Mouse (Mus musculus) stomach, embryonic 15.5 days (tissue): ENCODE data around the gene Ipo8. TPM values are rescaled to one million over a fixed set of nuclear protein-coding genes. Genes with fewer than 3 reads are reported as not detected.

Experiments used
- ATAC-seq: fragments of 200-750 bp; cut with Nextera tagmentation; 2 replicates; pipeline ENCODE4 v1.8.0; 2017; ENCODE audit warnings: low read depth, moderate number of reproducible peaks, moderate TSS enrichment; ENCODE audit not compliant: insufficient read depth, low FRiP score
- H3K27ac ChIP-seq: fragments of 300-500 bp; sonication (generic); 2 replicates; pipeline ENCODE4 v1.5.1; 2015; ENCODE audit warnings: mild to moderate bottlenecking, inconsistent platforms
- H3K27me3 ChIP-seq: fragments of 300-500 bp; sonication (generic); replicated peaks from 2 replicates; pipeline ENCODE4 v1.6.1; 2015; ENCODE audit warnings: inconsistent platforms
- H3K36me3 ChIP-seq: fragments of 300-500 bp; sonication (generic); 2 replicates; pipeline ENCODE4 v1.6.1; 2015; ENCODE audit warnings: inconsistent platforms
- H3K4me1 ChIP-seq: fragments of 300-500 bp; sonication (generic); 2 replicates; pipeline ENCODE4 v1.6.1; 2015; ENCODE audit warnings: inconsistent platforms
- H3K4me2 ChIP-seq: fragments of 300-500 bp; sonication (generic); 2 replicates; pipeline ENCODE4 v1.6.1; 2015; ENCODE audit warnings: mild to moderate bottlenecking, inconsistent platforms
- H3K4me3 ChIP-seq: fragments of 300-500 bp; sonication (generic); replicated peaks from 2 replicates; pipeline ENCODE4 v1.5.1; 2015; ENCODE audit warnings: inconsistent platforms
- H3K9ac ChIP-seq: fragments of 300-500 bp; sonication (generic); 2 replicates; pipeline ENCODE4 v1.6.1; 2015; ENCODE audit warnings: inconsistent platforms
- H3K9me3 ChIP-seq: fragments of 300-500 bp; sonication (generic); 2 replicates; pipeline ENCODE4 v1.6.1; 2016; ENCODE audit warnings: inconsistent platforms
- WGBS: fragments of 180-500 bp; shearing (Covaris S2); methylation state at CpG from one replicate; pipeline ENCODE4 v1.1.7; 2015; 5-methylcytosine and 5-hydroxymethylcytosine counted together
- polyA plus RNA-seq: library from polyadenylated mRNA; unstranded; fragments of >200 nt; fragmentation: Nextera tagmentation; extraction: Ambion mirVana; gene quantifications from 2 replicates; pipeline ENCODE4 v1.2.1, GENCODE M21; 2015

Gene Ipo8
- polyA plus RNA-seq, 1 experiment from 2014 or later = 21.1 TPM

DNA sequence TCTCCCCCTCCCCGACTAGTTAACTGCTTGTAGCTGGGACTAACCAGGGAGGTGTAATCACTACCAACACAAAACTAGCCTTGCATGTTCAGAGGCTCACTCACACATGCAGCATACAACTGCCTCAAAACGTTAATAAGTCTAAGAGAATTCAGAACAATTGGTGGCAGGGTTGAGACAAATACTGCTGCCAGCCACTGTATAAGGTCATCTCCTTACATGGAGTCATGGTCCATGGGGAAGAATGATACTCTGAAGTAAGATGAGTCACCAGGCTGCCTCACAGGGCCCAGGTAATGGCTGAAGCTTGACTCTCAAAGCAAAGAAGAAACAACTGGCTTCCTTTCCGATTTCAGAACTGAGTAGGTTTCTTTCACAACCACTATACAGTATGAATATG lies 81.1 kb downstream of the Ipo8 start:
- H3K4me3 ChIP-seq = no peak overlapping the region
- H3K9ac ChIP-seq = no peak overlapping the region
- 73% methylated on average over 3 of the region's 3 CpGs for WGBS
- no peaks in the 10 kb centered on the region for H3K9me3 ChIP-seq
- H3K4me2 ChIP-seq = no peak overlapping the region
- no peaks in the 10 kb centered on the region for H3K27me3 ChIP-seq
- H3K4me1 ChIP-seq = no peaks in the 10 kb centered on the region
- no peaks in the 10 kb centered on the region for H3K36me3 ChIP-seq
- ATAC-seq = no peak
- H3K27ac ChIP-seq = no peak overlapping the region

DNA sequence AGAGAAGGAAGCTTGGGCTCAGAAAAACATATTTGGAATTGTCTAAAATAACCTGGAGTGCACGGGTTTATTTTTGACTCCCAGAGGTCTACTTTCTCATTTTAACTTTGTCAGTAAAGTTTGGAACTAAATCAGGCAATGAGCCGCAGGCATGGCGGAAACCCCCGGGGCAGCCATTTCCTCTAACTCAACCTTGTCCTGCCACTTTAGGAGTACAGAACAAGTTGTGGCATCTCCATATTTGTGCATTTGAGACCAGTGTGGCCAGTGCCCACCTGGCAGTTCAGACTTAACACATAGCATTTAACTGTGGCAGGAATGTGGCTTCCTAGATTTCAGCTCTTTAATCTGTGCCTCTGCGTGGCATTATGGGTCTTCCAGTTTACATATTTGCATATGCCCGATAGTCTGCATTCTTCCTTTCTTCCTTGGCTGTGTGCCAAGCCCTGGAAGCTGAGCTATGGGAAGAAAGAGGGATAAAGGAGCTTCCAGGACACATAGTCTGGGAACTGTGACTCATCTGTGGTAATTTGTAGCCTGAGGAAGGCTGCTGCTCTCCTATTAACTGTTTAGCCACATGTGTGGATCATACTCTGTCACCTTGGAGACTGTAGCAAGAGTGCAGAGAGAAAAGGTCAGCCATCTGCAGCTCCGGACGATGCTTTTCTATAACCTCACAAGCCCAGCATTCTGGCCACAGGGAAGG lies 90.6 kb downstream of the Ipo8 start:
- no peak overlapping the region for H3K9ac ChIP-seq
- no peaks in the 10 kb centered on the region for H3K4me1 ChIP-seq
- H3K9me3 ChIP-seq = no peaks in the 10 kb centered on the region
- ATAC-seq = no peak
- no peak overlapping the region for H3K4me3 ChIP-seq
- 62% methylated on average over 8 of the region's 8 CpGs for WGBS
- no peaks in the 10 kb centered on the region for H3K36me3 ChIP-seq
- H3K27me3 ChIP-seq = no peaks in the 10 kb centered on the region
- H3K4me2 ChIP-seq = no peak overlapping the region
- no peak overlapping the region for H3K27ac ChIP-seq

DNA sequence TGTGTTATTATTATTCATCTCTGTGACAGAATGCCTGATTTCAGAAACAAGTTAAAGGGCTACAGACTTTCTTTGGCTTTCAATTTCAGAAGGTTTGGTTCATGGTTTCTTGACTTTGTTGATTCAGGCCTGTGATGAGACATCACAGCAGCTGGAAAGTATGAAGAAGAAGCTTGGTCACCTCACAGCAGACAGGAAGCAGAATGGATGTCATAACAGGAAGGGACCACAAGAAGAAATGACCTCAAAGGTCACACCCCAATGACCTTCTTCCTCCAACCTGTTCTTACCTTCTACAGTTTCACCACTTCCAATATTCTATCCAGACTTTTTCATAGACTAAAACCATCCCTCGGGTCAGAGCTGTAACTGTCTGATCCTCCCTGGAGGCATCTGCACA lies 94.9 kb downstream of the Ipo8 start:
- Histone ChIP-seq H3K36me3 (no peaks in the 10 kb centered on the region), H3K4me3 (no peak overlapping the region), H3K9me3 (no peaks in the 10 kb centered on the region), H3K4me2 (no peak overlapping the region), H3K27ac (no peak overlapping the region), H3K9ac (no peak overlapping the region), H3K4me1 (no peaks in the 10 kb centered on the region), H3K27me3 (no peaks in the 10 kb centered on the region)
- WGBS = 73% methylated on average over 1 of the region's 1 CpGs
- ATAC-seq = no peak

DNA sequence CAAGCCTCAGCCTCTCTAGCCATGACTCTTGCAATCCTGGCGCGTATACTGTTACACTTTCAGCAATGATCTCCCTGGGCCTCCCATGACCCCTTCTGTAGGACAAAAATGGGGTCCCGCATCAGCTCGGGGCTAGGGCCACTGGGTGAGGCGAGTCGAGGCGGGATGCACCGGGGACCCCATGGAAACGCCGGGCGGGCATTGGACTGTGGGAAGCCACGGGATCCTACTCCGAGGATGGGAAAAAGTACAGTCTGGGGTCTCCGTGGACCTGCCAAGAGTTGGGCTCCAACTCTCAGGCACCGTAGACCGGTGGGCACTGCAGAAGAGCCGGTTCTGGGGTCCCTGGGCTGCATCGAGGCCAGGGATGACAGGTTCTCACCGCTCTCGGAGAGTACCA lies 97.3 kb downstream of the Ipo8 start:
- Histone ChIP-seq H3K4me1 (no peaks in the 10 kb centered on the region), H3K36me3 (no peaks in the 10 kb centered on the region), H3K4me2 (no peak overlapping the region), H3K9ac (no peak overlapping the region), H3K9me3 (no peaks in the 10 kb centered on the region), H3K27ac (no peak overlapping the region), H3K27me3 (no peaks in the 10 kb centered on the region), H3K4me3 (no peak overlapping the region)
- no peak for ATAC-seq
- WGBS = 94% methylated on average over 20 of the region's 20 CpGs

DNA sequence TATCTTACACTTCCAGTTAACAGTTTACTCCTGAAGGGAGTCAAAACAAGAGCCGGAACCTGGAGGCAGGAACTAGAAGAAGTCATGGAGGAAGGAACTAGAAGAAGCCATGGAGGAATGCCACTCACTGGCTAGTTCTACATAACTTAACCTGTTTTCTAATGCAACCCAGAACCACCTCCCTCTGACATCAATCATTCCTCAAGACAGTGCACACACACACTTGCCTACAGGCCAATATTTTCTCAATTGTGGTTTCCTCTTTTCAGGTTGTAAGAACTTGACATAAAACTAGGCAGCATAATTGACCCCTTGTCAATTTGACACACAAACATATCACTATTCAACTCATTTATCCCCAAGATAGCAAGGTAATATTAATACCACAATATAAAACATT lies 98.3 kb downstream of the Ipo8 start:
- WGBS = 79% methylated on average over 1 of the region's 1 CpGs
- no peaks in the 10 kb centered on the region for H3K9me3 ChIP-seq
- H3K27ac ChIP-seq = no peak overlapping the region
- H3K4me1 ChIP-seq = no peaks in the 10 kb centered on the region
- ATAC-seq = no peak
- no peak overlapping the region for H3K4me2 ChIP-seq
- H3K4me3 ChIP-seq = no peak overlapping the region
- no peaks in the 10 kb centered on the region for H3K27me3 ChIP-seq
- H3K36me3 ChIP-seq = no peaks in the 10 kb centered on the region
- no peak overlapping the region for H3K9ac ChIP-seq

DNA sequence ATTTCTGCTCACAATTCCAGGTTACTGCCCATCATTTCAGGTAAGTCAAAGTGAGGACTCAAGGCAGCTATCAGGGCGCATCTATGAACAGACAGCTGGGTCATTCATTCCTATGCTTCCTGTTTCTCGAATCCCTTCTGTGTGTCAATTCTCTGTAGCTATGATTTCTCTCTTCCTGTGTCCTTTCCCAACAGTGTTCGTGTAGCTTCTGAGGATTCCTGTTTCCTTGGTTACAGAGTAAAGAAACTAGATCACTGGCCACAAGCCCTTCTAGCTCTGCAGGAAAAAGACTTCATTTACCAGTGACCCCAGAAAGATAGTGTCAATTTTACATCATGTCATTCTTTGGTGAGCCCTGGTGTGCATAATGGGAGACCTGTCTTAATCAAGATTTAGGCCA lies 102.7 kb downstream of the Ipo8 start:
- no peak for ATAC-seq
- no peaks in the 10 kb centered on the region for H3K4me1 ChIP-seq
- no peak overlapping the region for H3K9ac ChIP-seq
- no peaks in the 10 kb centered on the region for H3K27me3 ChIP-seq
- no peak overlapping the region for H3K4me3 ChIP-seq
- 37% methylated on average over 3 of the region's 3 CpGs for WGBS
- H3K4me2 ChIP-seq = no peak overlapping the region
- H3K36me3 ChIP-seq = no peaks in the 10 kb centered on the region
- no peak overlapping the region for H3K27ac ChIP-seq
- no peaks in the 10 kb centered on the region for H3K9me3 ChIP-seq

GRCm38 (mm10) chr6:148727871-148728524 lies 103.3 kb downstream of the Ipo8 start:
- Histone ChIP-seq H3K4me1 (no peaks in the 10 kb centered on the region), H3K36me3 (no peaks in the 10 kb centered on the region), H3K9me3 (no peaks in the 10 kb centered on the region), H3K4me3 (no peak overlapping the region), H3K27me3 (no peaks in the 10 kb centered on the region), H3K4me2 (no peak overlapping the region), H3K27ac (no peak overlapping the region), H3K9ac (no peak overlapping the region)
- 30% methylated on average over 6 of the region's 6 CpGs for WGBS
- ATAC-seq = no peak

DNA sequence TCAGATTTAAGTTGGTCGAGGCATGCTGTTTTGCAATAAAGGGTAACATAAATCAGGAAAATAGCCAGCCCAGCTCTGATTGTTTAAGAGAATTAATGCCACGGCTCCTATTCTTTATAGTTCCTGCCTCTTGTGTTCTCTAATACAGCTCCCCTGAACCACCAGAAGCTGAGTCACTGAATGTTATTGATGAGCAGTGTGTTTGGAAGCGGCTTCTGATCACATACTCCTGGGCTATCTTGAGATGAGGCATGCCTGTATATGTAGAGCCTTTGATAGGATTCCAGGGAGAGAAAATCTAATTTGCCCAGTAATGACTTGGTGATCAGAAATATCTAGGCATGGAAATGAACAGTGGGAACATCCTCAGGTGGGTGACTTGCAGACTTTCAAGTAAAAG lies 106.8 kb downstream of the Ipo8 start:
- Histone ChIP-seq H3K4me3 (no peak overlapping the region), H3K36me3 (no peaks in the 10 kb centered on the region), H3K4me2 (no peak overlapping the region), H3K9me3 (no peaks in the 10 kb centered on the region), H3K27ac (no peak overlapping the region), H3K27me3 (no peaks in the 10 kb centered on the region), H3K4me1 (no peaks in the 10 kb centered on the region), H3K9ac (no peak overlapping the region)
- no peak for ATAC-seq
- WGBS = 56% methylated on average over 3 of the region's 3 CpGs

Other genes with a start within 250 kb of the Ipo8 start
- gene Caprin2, start 64.8 kb upstream of the Ipo8 start, polyA plus RNA-seq = 15.4 and 17.4 TPM in 2 replicates
- gene Sinhcaf, start 115.0 kb upstream of the Ipo8 start, polyA plus RNA-seq = 87.0 and 90.3 TPM in 2 replicates